ENCODE assay signal across 13 mouse cellular contexts in genomic region chr9:49486805-49487656, GRCm38 (mm10). TPM values are rescaled to one million over a fixed set of nuclear protein-coding genes. Genes with fewer than 3 reads are reported as not detected.
DNase-seq lines count a peak whose midpoint lies in the region; ATAC-seq and TF ChIP-seq lines count a peak whose summit lies in the region.
"Had no signal": no experiment of that assay in that cellular context is flagged by ENCODE, and none has a peak within 500 bp of the region (broad histone marks: within the 10 kb centered on the region; RNA-seq: fewer than 3 reads in every experiment).

No protein-coding gene starts in this region.

- peak; percentile 88 for DNase-seq in heart, adult 11 months
- no peak for DNase-seq in heart, adult 2 months
- DNase-seq in layer of hippocampus, postnatal 10 days (ENCODE audit: low spot score in 2 of 2), result peak; percentile 7 to 8
- DNase-seq in layer of hippocampus, adult 8-10 months (ENCODE audit: low spot score in 2 of 2), result no peak
- DNase-seq: adrenal gland, postnatal 10 days; cerebellum, adult 8-10 months; layer of hippocampus, adult 9-11 months; retina, postnatal 1 day had no signal

- intact Hi-C loops in heart, adult 2 months (cut with DNase I), result no loop called here

- no peaks in the 10 kb centered on the region for H3K27me3 ChIP-seq in heart, adult 2 months (ENCODE audit: control insufficient read depth, insufficient read depth, low read length)
- no peaks in the 10 kb centered on the region for H3K27me3 ChIP-seq in neural tube, embryonic 12.5 days (replicated peaks)
- peaks cover 4% of the 10 kb centered on the region; the same call in 1 of the 2 replicates for H3K27me3 ChIP-seq in neural tube, embryonic 15.5 days (replicated peaks)
- H3K27me3 ChIP-seq in stomach, embryonic 15.5 days (replicated peaks), result no peaks in the 10 kb centered on the region
- H3K27me3 ChIP-seq in intestine, embryonic 16.5 days (replicated peaks; ENCODE audit: control insufficient read depth, insufficient read depth, low read length), result no peaks in the 10 kb centered on the region

- TF ChIP-seq EP300 in heart, adult 2 months (IDR thresholded peaks at IDR 0.05; ENCODE audit: insufficient read depth, low read depth, low read length), result no peak

- H3K4me1 ChIP-seq in heart, adult 2 months (ENCODE audit: control insufficient read depth, insufficient read depth, low read length), result peaks cover 3% of the 10 kb centered on the region
- H3K4me1 ChIP-seq in neural tube, embryonic 12.5 days, result peaks cover 12% of the 10 kb centered on the region
- H3K4me1 ChIP-seq in neural tube, embryonic 15.5 days, result peaks cover 44% of the 10 kb centered on the region
- H3K4me1 ChIP-seq in stomach, embryonic 15.5 days, result 0 out of 2 replicates have a peak, but pooled peaks cover 4% of the 10 kb centered on the region
- H3K4me1 ChIP-seq in intestine, embryonic 16.5 days (ENCODE audit: control insufficient read depth, insufficient read depth, low read length), result peaks cover 7% of the 10 kb centered on the region; the same call in 1 of the 2 replicates

- no peak overlapping the region for H3K27ac ChIP-seq in heart, adult 2 months
- no peak overlapping the region for H3K27ac ChIP-seq in neural tube, embryonic 12.5 days
- H3K27ac ChIP-seq in neural tube, embryonic 15.5 days (replicated peaks), result no peak overlapping the region
- H3K27ac ChIP-seq in stomach, embryonic 15.5 days, result no peak overlapping the region
- H3K27ac ChIP-seq in intestine, embryonic 16.5 days (ENCODE audit: low read length), result no peak overlapping the region

- no peak for TF ChIP-seq POLR2A in heart, adult 2 months (IDR thresholded peaks at IDR 0.05; ENCODE audit: insufficient read depth, low read depth, low read length)

- H3K4me3 ChIP-seq in heart, adult 2 months, result no peak overlapping the region
- H3K4me3 ChIP-seq in neural tube, embryonic 12.5 days, result no peak overlapping the region
- H3K4me3 ChIP-seq in neural tube, embryonic 15.5 days (replicated peaks), result no peak overlapping the region
- peak overlapping the region; percentile 60; the same call in 1 of the 2 replicates for H3K4me3 ChIP-seq in stomach, embryonic 15.5 days (replicated peaks)
- no peak overlapping the region for H3K4me3 ChIP-seq in intestine, embryonic 16.5 days (ENCODE audit: low read length)

- TF ChIP-seq CTCF in heart, adult 2 months (IDR thresholded peaks at IDR 0.05), result no peak

- H3K4me2 ChIP-seq in neural tube, embryonic 12.5 days (replicated peaks), result peak overlapping the region; percentile 84; the same call in 1 of the 2 replicates
- no peak overlapping the region for H3K4me2 ChIP-seq in neural tube, embryonic 15.5 days
- H3K4me2 ChIP-seq in stomach, embryonic 15.5 days, result peak overlapping the region; percentile 88; the same call in 1 of the 2 replicates
- no peak overlapping the region for H3K4me2 ChIP-seq in intestine, embryonic 16.5 days (ENCODE audit: low read depth, low read length)

- H3K9me3 ChIP-seq in neural tube, embryonic 12.5 days, result no peaks in the 10 kb centered on the region
- H3K9me3 ChIP-seq in neural tube, embryonic 15.5 days (replicated peaks), result no peaks in the 10 kb centered on the region
- no peaks in the 10 kb centered on the region for H3K9me3 ChIP-seq in stomach, embryonic 15.5 days
- no peaks in the 10 kb centered on the region for H3K9me3 ChIP-seq in intestine, embryonic 16.5 days (ENCODE audit: control insufficient read depth, low read length)
- H3K9me3 ChIP-seq: G1E had no signal

- H3K36me3 ChIP-seq in heart, adult 2 months (ENCODE audit: control insufficient read depth, insufficient read depth, low read length), result no peaks in the 10 kb centered on the region
- H3K36me3 ChIP-seq in neural tube, embryonic 12.5 days, result no peaks in the 10 kb centered on the region
- H3K36me3 ChIP-seq in neural tube, embryonic 15.5 days, result no peaks in the 10 kb centered on the region
- H3K36me3 ChIP-seq in stomach, embryonic 15.5 days, result no peaks in the 10 kb centered on the region
- no peaks in the 10 kb centered on the region for H3K36me3 ChIP-seq in intestine, embryonic 16.5 days (ENCODE audit: control insufficient read depth, insufficient read depth, low read length)
- H3K36me3 ChIP-seq: G1E had no signal

- no peaks in the 10 kb centered on the region for H3K79me2 ChIP-seq in heart, adult 2 months (replicated peaks; ENCODE audit: control insufficient read depth, insufficient read depth, low read length)

- WGBS in heart, adult 2 months, result 66% methylated on average over 9 of the region's 9 CpGs
- WGBS in neural tube, embryonic 12.5 days, result 70% methylated on average over 9 of the region's 9 CpGs
- 75% methylated on average over 9 of the region's 9 CpGs for WGBS in neural tube, embryonic 15.5 days
- WGBS in stomach, embryonic 15.5 days, result 69% methylated on average over 9 of the region's 9 CpGs
- WGBS in intestine, embryonic 16.5 days, result 73% methylated on average over 9 of the region's 9 CpGs

- ATAC-seq in neural tube, embryonic 12.5 days (ENCODE audit: low FRiP score, low read depth), result no peak
- ATAC-seq in neural tube, embryonic 15.5 days (ENCODE audit: low FRiP score), result no peak
- ATAC-seq in stomach, embryonic 15.5 days (ENCODE audit: insufficient read depth, low FRiP score, low read depth), result 0 out of 2 replicates have a peak, but pooled peaks have one; percentile 14
- no peak for ATAC-seq in intestine, embryonic 16.5 days

- no peak overlapping the region for H3K9ac ChIP-seq in heart, adult 2 months (ENCODE audit: low read depth, low read length)
- no peak overlapping the region for H3K9ac ChIP-seq in neural tube, embryonic 12.5 days
- H3K9ac ChIP-seq in neural tube, embryonic 15.5 days (replicated peaks), result no peak overlapping the region
- no peak overlapping the region for H3K9ac ChIP-seq in stomach, embryonic 15.5 days
- H3K9ac ChIP-seq in intestine, embryonic 16.5 days (ENCODE audit: low read depth, low read length), result no peak overlapping the region

RNA-seq across cellular contexts. Expression of gene Ttc12, which starts 1.0 kb away (rescaled TPM):
- total RNA-seq in heart, adult 2 months (2021), result 10 to 100 TPM in 1 of 2 experiments, 1 to 10 TPM in 1; 8.9 to 10.6 TPM
- polyA plus RNA-seq in heart, adult 2 months (2012; rRNA removed), result 9.5 and 16.7 TPM in 2 replicates
- 1 to 10 TPM; 2.3 to 2.4 TPM for total RNA-seq in layer of hippocampus, postnatal 10 days (2021)
- 1 to 10 TPM; 1.6 to 2.6 (median 2.3) TPM for total RNA-seq in layer of hippocampus, adult 8-10 months (2022)
- polyA plus RNA-seq in neural tube, embryonic 12.5 days (2016; fragmentation: Nextera tagmentation; extraction: Ambion mirVana), result 2.2 TPM in 2 replicates
- polyA plus RNA-seq in neural tube, embryonic 15.5 days (2015; fragmentation: Nextera tagmentation; extraction: Ambion mirVana), result 1.8 and 2.5 TPM in 2 replicates
- polyA plus RNA-seq in stomach, embryonic 15.5 days (2015; fragmentation: Nextera tagmentation; extraction: Ambion mirVana), result 1.2 and 1.8 TPM in 2 replicates
- polyA plus RNA-seq in intestine, embryonic 16.5 days (2015; fragmentation: Nextera tagmentation; extraction: Ambion mirVana), result 0.80 and 0.87 TPM in 2 replicates
- polyA plus RNA-seq: G1E had no signal

Comparison
In these comparisons a context has a peak if more than half of its experiments do, and no peak if none do; other contexts are left out.
1. DNase-seq: peak in heart, adult 11 months (single experiment) and layer of hippocampus, postnatal 10 days (2 of 2); none in heart, adult 2 months (0 of 2) and layer of hippocampus, adult 8-10 months (0 of 2).
2. H3K4me2 ChIP-seq: peak in neural tube, embryonic 12.5 days (single experiment) and stomach, embryonic 15.5 days (single experiment); none in neural tube, embryonic 15.5 days (single experiment) and intestine, embryonic 16.5 days (single experiment).